Mouse (Mus musculus): ENCODE data around the gene Gcm2. TPM values are rescaled to one million over a fixed set of nuclear protein-coding genes. Genes with fewer than 3 reads are reported as not detected.
A peak's percentile ranks its signal among the peaks of the same experiment; 100 is the strongest.

Gcm2 gene
- polyA plus RNA-seq, 1 experiment from 2014 or later = not detected

- no peak overlapping the region for H3K9ac ChIP-seq (replicated peaks; ENCODE audit: low read depth, low read length)
- no peaks in the 10 kb centered on the region for H3K4me1 ChIP-seq (replicated peaks; ENCODE audit: control insufficient read depth, insufficient read depth, low read length)
- no peaks in the 10 kb centered on the region for H3K9me3 ChIP-seq (ENCODE audit: control insufficient read depth, low read length)
- H3K4me2 ChIP-seq (ENCODE audit: low read length) = no peak overlapping the region
- H3K36me3 ChIP-seq (ENCODE audit: control insufficient read depth, insufficient read depth) = no peaks in the 10 kb centered on the region
- no peaks in the 10 kb centered on the region for H3K27me3 ChIP-seq (replicated peaks; ENCODE audit: control insufficient read depth, insufficient read depth, low read length)
- no peak overlapping the region for H3K4me3 ChIP-seq (replicated peaks; ENCODE audit: low read length)
- ATAC-seq = no peak
- H3K27ac ChIP-seq (ENCODE audit: low read length) = no peak overlapping the region
Measured at GRCm38 (mm10) chr13:41088746-41089145, 22.1 kb downstream of the Gcm2 start.

DNA sequence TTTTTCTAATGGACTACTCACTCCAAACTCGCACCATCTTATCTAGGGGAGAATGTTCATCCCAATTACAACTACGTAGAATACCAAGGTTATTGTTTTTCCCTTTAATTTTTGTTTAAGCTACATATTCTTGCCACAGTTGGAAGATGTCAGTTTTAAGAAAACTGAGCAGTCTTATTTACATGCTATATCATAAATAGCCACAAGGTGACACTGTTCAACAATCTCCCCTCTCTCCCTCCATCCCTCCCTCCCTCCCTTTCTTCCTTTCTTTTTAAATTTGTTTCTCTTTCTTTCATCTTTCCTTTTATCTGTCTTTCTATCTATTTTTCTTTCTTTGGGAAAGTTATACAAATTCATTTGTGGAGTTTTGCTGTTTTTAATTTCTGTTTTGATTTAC is 25.7 kb downstream of the Gcm2 start:
- no peaks in the 10 kb centered on the region for H3K9me3 ChIP-seq (ENCODE audit: control insufficient read depth, low read length)

GRCm38 (mm10) chr13:41084521-41084920 is 26.3 kb downstream of the Gcm2 start:
- no peaks in the 10 kb centered on the region for H3K9me3 ChIP-seq (ENCODE audit: control insufficient read depth, low read length)
- 90% methylated on average over 3 of the region's 3 CpGs for WGBS
- no peak for ATAC-seq
- no peak overlapping the region for H3K4me2 ChIP-seq (ENCODE audit: low read length)
- H3K9ac ChIP-seq (replicated peaks; ENCODE audit: low read depth, low read length) = no peak overlapping the region
- H3K36me3 ChIP-seq (ENCODE audit: control insufficient read depth, insufficient read depth) = no peaks in the 10 kb centered on the region
- H3K27me3 ChIP-seq (replicated peaks; ENCODE audit: control insufficient read depth, insufficient read depth, low read length) = 0 out of 2 replicates have a peak, but pooled peaks cover 2% of the 10 kb centered on the region
- no peak overlapping the region for H3K4me3 ChIP-seq (replicated peaks; ENCODE audit: low read length)
- no peak overlapping the region for H3K27ac ChIP-seq (ENCODE audit: low read length)
- peaks cover 1% of the 10 kb centered on the region for H3K4me1 ChIP-seq (replicated peaks; ENCODE audit: control insufficient read depth, insufficient read depth, low read length)

More for the DNA sequence above, 25.7 kb downstream of the Gcm2 start:
- no peak for ATAC-seq
- Histone ChIP-seq H3K27me3 (replicated peaks; ENCODE audit: control insufficient read depth, insufficient read depth, low read length) (0 out of 2 replicates have a peak, but pooled peaks cover 2% of the 10 kb centered on the region), H3K36me3 (ENCODE audit: control insufficient read depth, insufficient read depth) (no peaks in the 10 kb centered on the region), H3K4me2 (ENCODE audit: low read length) (no peak overlapping the region), H3K27ac (ENCODE audit: low read length) (no peak overlapping the region), H3K4me3 (replicated peaks; ENCODE audit: low read length) (no peak overlapping the region), H3K4me1 (replicated peaks; ENCODE audit: control insufficient read depth, insufficient read depth, low read length) (no peaks in the 10 kb centered on the region), H3K9ac (replicated peaks; ENCODE audit: low read depth, low read length) (no peak overlapping the region)
- 24% methylated on average over 2 of the region's 2 CpGs for WGBS

- H3K4me2 ChIP-seq (ENCODE audit: low read length) = no peak overlapping the region
- no peak overlapping the region for H3K27ac ChIP-seq (ENCODE audit: low read length)
- no peak overlapping the region for H3K4me3 ChIP-seq (replicated peaks; ENCODE audit: low read length)
- no peak overlapping the region for H3K9ac ChIP-seq (replicated peaks; ENCODE audit: low read depth, low read length)
- no peaks in the 10 kb centered on the region for H3K36me3 ChIP-seq (ENCODE audit: control insufficient read depth, insufficient read depth)
- 96% methylated on average over 6 of the region's 6 CpGs for WGBS
- no peak for ATAC-seq
- peaks cover 15% of the 10 kb centered on the region for H3K4me1 ChIP-seq (replicated peaks; ENCODE audit: control insufficient read depth, insufficient read depth, low read length)
- H3K9me3 ChIP-seq (ENCODE audit: control insufficient read depth, low read length) = no peaks in the 10 kb centered on the region
- peaks cover 2% of the 10 kb centered on the region; the same call in 1 of the 2 replicates for H3K27me3 ChIP-seq (replicated peaks; ENCODE audit: control insufficient read depth, insufficient read depth, low read length)
Measured at GRCm38 (mm10) chr13:41080700-41081099, 30.1 kb downstream of the Gcm2 start.

GRCm38 (mm10) chr13:41079859-41080258 is 31.0 kb downstream of the Gcm2 start:
- H3K9ac ChIP-seq (replicated peaks; ENCODE audit: low read depth, low read length) = no peak overlapping the region
- 52% methylated on average over 5 of the region's 5 CpGs for WGBS
- peak overlapping the region; percentile 49; the same call in 1 of the 2 replicates for H3K4me3 ChIP-seq (replicated peaks; ENCODE audit: low read length)
- H3K27ac ChIP-seq (ENCODE audit: low read length) = no peak overlapping the region
- peaks cover 2% of the 10 kb centered on the region; the same call in 1 of the 2 replicates for H3K27me3 ChIP-seq (replicated peaks; ENCODE audit: control insufficient read depth, insufficient read depth, low read length)
- H3K9me3 ChIP-seq (ENCODE audit: control insufficient read depth, low read length) = no peaks in the 10 kb centered on the region
- peak overlapping the region; percentile 74 for H3K4me2 ChIP-seq (ENCODE audit: low read length)
- ATAC-seq = no peak; the same call in 1 of the 2 replicates
- H3K36me3 ChIP-seq (ENCODE audit: control insufficient read depth, insufficient read depth) = no peaks in the 10 kb centered on the region
- H3K4me1 ChIP-seq (replicated peaks; ENCODE audit: control insufficient read depth, insufficient read depth, low read length) = peaks cover 15% of the 10 kb centered on the region

DNA sequence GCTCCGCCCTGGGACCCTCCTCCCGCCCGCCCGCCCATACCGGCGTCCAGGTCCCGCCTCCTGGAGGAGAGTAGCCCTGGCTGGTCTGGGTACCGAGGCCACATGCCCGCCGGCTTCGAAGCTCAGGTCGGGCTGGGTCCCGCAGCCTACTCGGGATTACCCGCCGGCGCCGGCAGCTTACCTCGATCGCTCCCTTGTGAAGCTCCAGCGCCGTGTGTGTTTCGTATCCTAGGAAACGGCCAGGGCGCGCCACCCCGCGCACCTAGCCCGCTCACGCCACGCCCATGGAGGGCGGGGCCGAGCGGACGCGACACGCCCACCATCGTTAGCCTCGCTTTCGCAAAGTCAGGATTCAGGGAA is 31.4 kb downstream of the Gcm2 start, which contains the start of gene Mak:
TSS of gene Mak (minus strand) at position 286 of the 360 bp plus-strand sequence.
- under 1% methylated on average over 40 of the region's 40 CpGs for WGBS
- H3K4me2 ChIP-seq (ENCODE audit: low read length) = peak within 1 kb of the TSS; percentile 74
- no peak within 1 kb of the TSS for H3K27ac ChIP-seq (ENCODE audit: low read length)
- peaks cover 15% of the 10 kb centered on the region for H3K4me1 ChIP-seq (replicated peaks; ENCODE audit: control insufficient read depth, insufficient read depth, low read length)
- no peaks in the 10 kb centered on the region for H3K9me3 ChIP-seq (ENCODE audit: control insufficient read depth, low read length)
- H3K9ac ChIP-seq (replicated peaks; ENCODE audit: low read depth, low read length) = peak within 1 kb of the TSS; percentile 55
- H3K27me3 ChIP-seq (replicated peaks; ENCODE audit: control insufficient read depth, insufficient read depth, low read length) = peaks cover 2% of the 10 kb centered on the region; the same call in 1 of the 2 replicates
- peak within 1 kb of the TSS; percentile 49 for H3K4me3 ChIP-seq (replicated peaks; ENCODE audit: low read length)
- H3K36me3 ChIP-seq (ENCODE audit: control insufficient read depth, insufficient read depth) = no peaks in the 10 kb centered on the region
- peak; percentile 94 for ATAC-seq

DNA sequence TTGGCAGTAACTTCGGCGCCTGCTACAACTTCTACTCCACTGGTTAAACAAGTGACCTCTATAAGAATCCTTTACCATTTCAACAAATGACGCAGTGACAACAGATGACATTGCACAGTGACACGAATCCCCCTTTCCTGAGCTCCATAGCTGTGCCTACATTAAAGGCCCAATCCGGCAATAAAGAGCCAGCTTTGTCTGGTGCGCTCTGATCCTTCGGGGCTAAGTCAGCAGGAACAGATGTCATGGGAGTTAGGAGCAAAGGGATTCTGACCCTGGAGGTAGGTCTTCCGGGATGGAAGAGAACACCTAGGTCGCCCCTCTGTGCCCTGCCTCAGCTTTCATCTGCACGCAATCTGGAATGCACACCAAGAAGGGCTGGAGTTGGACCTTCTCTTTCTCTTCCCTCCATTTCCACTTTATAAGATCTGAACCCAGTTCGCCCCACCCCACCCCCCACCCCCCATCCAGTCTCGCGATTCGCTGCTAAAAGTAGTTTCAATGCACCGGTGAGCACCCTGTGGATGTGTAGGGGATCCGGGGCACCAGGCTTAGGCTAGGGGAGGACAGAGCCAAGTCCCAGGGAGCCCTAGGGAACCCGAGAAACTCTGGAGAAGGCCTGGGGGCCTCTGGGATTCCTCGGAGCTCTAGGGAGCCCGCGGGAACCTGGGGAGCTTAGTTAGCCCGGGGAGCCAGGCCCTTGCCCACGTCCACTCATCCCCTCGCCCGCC is 32.0 kb downstream of the Gcm2 start:
- Histone ChIP-seq H3K27ac (ENCODE audit: low read length) (no peak overlapping the region), H3K36me3 (ENCODE audit: control insufficient read depth, insufficient read depth) (no peaks in the 10 kb centered on the region), H3K9me3 (ENCODE audit: control insufficient read depth, low read length) (no peaks in the 10 kb centered on the region), H3K9ac (replicated peaks; ENCODE audit: low read depth, low read length) (peak overlapping the region; percentile 55), H3K4me2 (ENCODE audit: low read length) (peak overlapping the region; percentile 74), H3K4me1 (replicated peaks; ENCODE audit: control insufficient read depth, insufficient read depth, low read length) (peaks cover 15% of the 10 kb centered on the region), H3K27me3 (replicated peaks; ENCODE audit: control insufficient read depth, insufficient read depth, low read length) (peaks cover 2% of the 10 kb centered on the region; the same call in 1 of the 2 replicates), H3K4me3 (replicated peaks; ENCODE audit: low read length) (peak overlapping the region; percentile 49)
- 7% methylated on average over 24 of the region's 24 CpGs for WGBS
- ATAC-seq = peak; percentile 66; the same call in 1 of the 2 replicates

- H3K36me3 ChIP-seq (ENCODE audit: control insufficient read depth, insufficient read depth) = no peaks in the 10 kb centered on the region
- ATAC-seq = no peak
- peaks cover 15% of the 10 kb centered on the region for H3K4me1 ChIP-seq (replicated peaks; ENCODE audit: control insufficient read depth, insufficient read depth, low read length)
- H3K4me3 ChIP-seq (replicated peaks; ENCODE audit: low read length) = no peak overlapping the region
- H3K27ac ChIP-seq (ENCODE audit: low read length) = no peak overlapping the region
- no peak overlapping the region for H3K9ac ChIP-seq (replicated peaks; ENCODE audit: low read depth, low read length)
- H3K4me2 ChIP-seq (ENCODE audit: low read length) = peak overlapping the region; percentile 74
- H3K27me3 ChIP-seq (replicated peaks; ENCODE audit: control insufficient read depth, insufficient read depth, low read length) = peaks cover 2% of the 10 kb centered on the region; the same call in 1 of the 2 replicates
- H3K9me3 ChIP-seq (ENCODE audit: control insufficient read depth, low read length) = no peaks in the 10 kb centered on the region
- WGBS = 39% methylated on average over 9 of the region's 9 CpGs
Measured at GRCm38 (mm10) chr13:41077921-41078320, 32.9 kb downstream of the Gcm2 start.

GRCm38 (mm10) chr13:41073819-41074218 is 37.0 kb downstream of the Gcm2 start:
- Histone ChIP-seq H3K27ac (ENCODE audit: low read length) (no peak overlapping the region), H3K27me3 (replicated peaks; ENCODE audit: control insufficient read depth, insufficient read depth, low read length) (no peaks in the 10 kb centered on the region; the same call in 1 of the 2 replicates), H3K4me3 (replicated peaks; ENCODE audit: low read length) (no peak overlapping the region), H3K9ac (replicated peaks; ENCODE audit: low read depth, low read length) (no peak overlapping the region), H3K4me1 (replicated peaks; ENCODE audit: control insufficient read depth, insufficient read depth, low read length) (peaks cover 7% of the 10 kb centered on the region), H3K9me3 (ENCODE audit: control insufficient read depth, low read length) (no peaks in the 10 kb centered on the region), H3K4me2 (ENCODE audit: low read length) (no peak overlapping the region), H3K36me3 (ENCODE audit: control insufficient read depth, insufficient read depth) (no peaks in the 10 kb centered on the region)
- WGBS = 68% methylated on average over 5 of the region's 5 CpGs
- ATAC-seq = no peak
